Mouse (Mus musculus): ENCODE data around the gene Dhx35.

DNA sequence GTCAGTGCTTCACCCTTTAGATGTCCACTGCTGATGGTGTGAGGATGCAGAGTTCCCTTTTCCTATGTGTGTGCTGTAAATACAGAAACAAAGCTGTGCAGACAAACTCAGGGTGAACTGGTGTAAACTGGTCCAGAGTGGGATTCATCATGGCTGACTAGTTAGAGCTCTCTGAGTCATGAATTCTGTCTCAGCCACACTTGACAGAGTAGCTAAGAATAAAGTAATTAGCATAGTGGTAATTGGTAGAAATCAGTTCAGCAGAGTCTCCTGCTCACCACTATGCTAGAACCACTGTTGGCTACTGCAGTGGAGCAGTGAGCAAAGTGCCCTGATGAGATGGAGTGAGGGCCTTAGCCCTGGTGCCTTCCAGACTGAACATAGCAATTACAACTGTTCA is 21.1 kb downstream of the Dhx35 start:
- TF ChIP-seq CTCF (IDR thresholded peaks at IDR 0.05; ENCODE audit: low read depth) (no peak), EP300 (IDR thresholded peaks at IDR 0.05; ENCODE audit: low read depth) (no peak)

Data from heart, postnatal 0 days (tissue).